Mouse (Mus musculus) lung, adult 2 months (tissue): ENCODE results near the gene Opcml.

Source experiments
- CTCF ChIP-seq: fragments of 200-500 bp; IDR thresholded peaks from 2 replicates; pipeline ENCODE4 v1.5.1; 2011; ENCODE audit warnings: mild to moderate bottlenecking, low read length, control low read depth; ENCODE audit not compliant: insufficient read depth
- POLR2A ChIP-seq: fragments of 200-500 bp; IDR thresholded peaks from 2 replicates; pipeline ENCODE4 v1.6.1; 2011; ENCODE audit warnings: low read depth, mild to moderate bottlenecking, control low read depth, low read length, borderline replicate concordance; ENCODE audit errors: extremely low read depth

- TF ChIP-seq CTCF, result no peak
- no peak for TF ChIP-seq POLR2A
These were observed 678.8 kb downstream of the Opcml start for GRCm38 (mm10) chr9:28469419-28469818.
